Mouse (Mus musculus): ENCODE data around the gene Robo1. TPM values are rescaled to one million over a fixed set of nuclear protein-coding genes. Genes with fewer than 3 reads are reported as not detected.

Robo1 gene
- polyA plus RNA-seq, 1 experiment from 2014 or later = 26.8 TPM

DNA sequence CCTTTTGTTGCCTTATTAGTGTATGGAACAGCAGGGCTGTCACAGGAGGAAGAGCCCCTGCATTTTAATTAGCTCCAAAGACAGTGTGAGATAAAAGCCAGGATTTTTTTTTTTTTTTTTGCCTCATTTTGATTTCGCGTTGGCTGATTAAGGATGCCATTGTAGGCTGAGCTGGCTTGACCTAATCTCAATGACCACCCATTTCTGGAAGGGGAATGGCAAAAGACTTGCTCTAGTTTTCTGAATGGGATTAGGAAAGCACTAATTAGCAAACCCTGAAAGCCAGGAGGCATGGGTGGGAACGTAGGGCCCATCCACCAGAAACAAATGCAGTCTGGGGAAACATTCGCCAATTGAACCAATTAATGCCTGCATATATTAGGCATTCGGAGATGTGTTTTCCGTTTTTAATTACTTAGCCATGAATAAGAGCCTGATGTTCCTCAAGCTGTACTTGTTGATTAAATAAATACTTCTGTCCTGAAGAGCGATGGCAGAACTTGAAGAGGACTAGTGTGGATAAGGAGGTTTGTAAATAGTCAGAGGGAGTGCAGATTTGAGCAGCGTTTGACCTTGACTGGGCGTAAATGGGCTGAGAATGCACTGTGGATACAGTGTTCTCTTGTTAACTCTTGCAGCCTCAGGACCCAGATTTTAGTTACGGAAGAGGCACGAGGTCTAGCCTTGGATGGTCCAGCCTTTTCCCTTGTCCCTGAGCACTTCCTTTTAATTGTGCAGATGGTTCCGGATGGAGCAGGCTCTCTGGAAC lies 391.3 kb downstream of the Robo1 start:
- Histone ChIP-seq H3K4me3 (ENCODE audit: low read length) (no peak overlapping the region), H3K4me2 (ENCODE audit: low read depth, low read length) (no peak overlapping the region), H3K36me3 (ENCODE audit: control insufficient read depth, insufficient read depth, low read length) (no peaks in the 10 kb centered on the region), H3K9ac (ENCODE audit: low read length) (no peak overlapping the region), H3K4me1 (replicated peaks; ENCODE audit: control insufficient read depth, insufficient read depth, low read length) (peaks cover 6% of the 10 kb centered on the region; the same call in 1 of the 2 replicates), H3K27ac (ENCODE audit: low read length) (no peak overlapping the region), H3K27me3 (ENCODE audit: control insufficient read depth, insufficient read depth, low read depth, low read length) (no peaks in the 10 kb centered on the region), H3K9me3 (ENCODE audit: control insufficient read depth, low read length) (no peaks in the 10 kb centered on the region)
- no peak for ATAC-seq (ENCODE audit: low read depth)
- WGBS = 51% methylated on average over 12 of the region's 12 CpGs

DNA sequence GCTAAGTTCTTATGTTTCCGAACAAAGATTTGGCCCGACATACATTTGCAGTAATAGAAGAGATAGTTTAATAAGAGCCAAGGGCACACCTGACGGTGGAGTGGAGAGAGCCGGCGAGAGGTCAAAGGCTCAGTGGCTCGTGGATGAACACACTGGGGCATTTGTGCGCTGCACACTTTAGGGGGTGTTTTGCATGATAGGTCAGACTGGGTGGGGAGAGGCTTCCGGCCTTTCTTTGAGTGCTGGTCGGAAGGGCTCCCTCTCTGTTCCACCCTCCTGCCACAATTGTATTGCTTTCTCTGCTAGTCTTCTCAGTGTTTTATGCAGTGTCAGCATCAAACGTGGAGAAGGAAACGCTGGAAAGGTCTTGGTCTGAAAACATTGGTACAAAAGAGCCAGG lies 392.2 kb downstream of the Robo1 start:
- no peaks in the 10 kb centered on the region for H3K36me3 ChIP-seq (ENCODE audit: control insufficient read depth, insufficient read depth, low read length)
- H3K27me3 ChIP-seq (ENCODE audit: control insufficient read depth, insufficient read depth, low read depth, low read length) = no peaks in the 10 kb centered on the region
- no peak overlapping the region for H3K27ac ChIP-seq (ENCODE audit: low read length)
- H3K9me3 ChIP-seq (ENCODE audit: control insufficient read depth, low read length) = no peaks in the 10 kb centered on the region
- no peak for ATAC-seq (ENCODE audit: low read depth)
- no peak overlapping the region for H3K9ac ChIP-seq (ENCODE audit: low read length)
- no peak overlapping the region for H3K4me3 ChIP-seq (ENCODE audit: low read length)
- WGBS = 85% methylated on average over 11 of the region's 11 CpGs
- no peak overlapping the region for H3K4me2 ChIP-seq (ENCODE audit: low read depth, low read length)
- H3K4me1 ChIP-seq (replicated peaks; ENCODE audit: control insufficient read depth, insufficient read depth, low read length) = peaks cover 6% of the 10 kb centered on the region; the same call in 1 of the 2 replicates

- no peak overlapping the region for H3K4me3 ChIP-seq (ENCODE audit: low read length)
- H3K9ac ChIP-seq (ENCODE audit: low read length) = no peak overlapping the region
- 71% methylated on average over 6 of the region's 6 CpGs for WGBS
- peaks cover 3% of the 10 kb centered on the region; the same call in 1 of the 2 replicates for H3K4me1 ChIP-seq (replicated peaks; ENCODE audit: control insufficient read depth, insufficient read depth, low read length)
- H3K27ac ChIP-seq (ENCODE audit: low read length) = no peak overlapping the region
- no peaks in the 10 kb centered on the region for H3K36me3 ChIP-seq (ENCODE audit: control insufficient read depth, insufficient read depth, low read length)
- no peaks in the 10 kb centered on the region for H3K27me3 ChIP-seq (ENCODE audit: control insufficient read depth, insufficient read depth, low read depth, low read length)
- H3K9me3 ChIP-seq (ENCODE audit: control insufficient read depth, low read length) = no peaks in the 10 kb centered on the region
- no peak for ATAC-seq (ENCODE audit: low read depth)
- H3K4me2 ChIP-seq (ENCODE audit: low read depth, low read length) = no peak overlapping the region
Observed at GRCm38 (mm10) chr16:72703486-72703885, 395.4 kb downstream of the Robo1 start.

DNA sequence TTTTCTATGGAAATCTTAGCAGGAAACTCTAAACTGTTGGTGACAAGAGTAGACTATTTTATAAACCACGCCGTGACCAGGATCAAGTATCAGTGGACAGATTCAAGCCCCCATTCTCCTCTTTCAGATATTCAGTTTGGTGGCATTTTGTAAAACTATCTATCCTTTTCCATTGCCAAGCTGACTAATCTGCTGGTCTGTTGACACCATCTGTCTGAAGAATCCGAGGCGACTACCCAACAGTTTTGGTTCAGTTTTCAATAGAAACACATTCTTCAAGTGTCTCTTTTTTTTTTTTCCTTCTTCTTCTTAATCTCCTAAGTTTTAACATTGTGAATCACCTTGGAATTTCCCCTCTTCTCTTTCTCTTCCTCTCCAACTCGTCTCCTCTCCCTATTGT lies 397.7 kb downstream of the Robo1 start:
- H3K36me3 ChIP-seq (ENCODE audit: control insufficient read depth, insufficient read depth, low read length) = no peaks in the 10 kb centered on the region
- ATAC-seq (ENCODE audit: low read depth) = no peak
- no peak overlapping the region for H3K9ac ChIP-seq (ENCODE audit: low read length)
- H3K27ac ChIP-seq (ENCODE audit: low read length) = no peak overlapping the region
- H3K4me3 ChIP-seq (ENCODE audit: low read length) = no peak overlapping the region
- H3K9me3 ChIP-seq (ENCODE audit: control insufficient read depth, low read length) = no peaks in the 10 kb centered on the region
- H3K27me3 ChIP-seq (ENCODE audit: control insufficient read depth, insufficient read depth, low read depth, low read length) = no peaks in the 10 kb centered on the region
- 56% methylated on average over 5 of the region's 5 CpGs for WGBS
- no peak overlapping the region for H3K4me2 ChIP-seq (ENCODE audit: low read depth, low read length)
- H3K4me1 ChIP-seq (replicated peaks; ENCODE audit: control insufficient read depth, insufficient read depth, low read length) = no peaks in the 10 kb centered on the region; the same call in 1 of the 2 replicates

DNA sequence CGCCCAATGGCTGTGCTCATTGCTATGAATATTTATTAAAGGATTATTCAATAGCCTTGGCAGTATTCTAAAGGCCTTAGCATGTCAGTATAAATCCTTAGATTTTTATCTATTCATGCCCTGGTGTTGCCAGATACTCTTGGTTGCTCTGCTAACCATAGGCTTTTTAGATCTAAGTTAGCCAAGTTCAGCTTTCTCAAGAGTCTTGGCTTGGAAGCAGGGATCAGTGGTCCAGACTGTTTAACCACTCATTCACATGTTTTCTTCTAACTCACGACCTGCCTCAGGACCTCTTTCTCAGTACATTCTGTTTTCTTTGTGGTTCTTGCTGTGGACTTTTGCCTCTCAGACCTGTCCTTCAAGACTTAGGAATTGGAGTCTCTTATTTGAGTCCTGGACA lies 400.4 kb downstream of the Robo1 start:
- H3K36me3 ChIP-seq (ENCODE audit: control insufficient read depth, insufficient read depth, low read length) = no peaks in the 10 kb centered on the region
- no peak overlapping the region for H3K27ac ChIP-seq (ENCODE audit: low read length)
- ATAC-seq (ENCODE audit: low read depth) = no peak
- WGBS = 75% methylated on average over 2 of the region's 2 CpGs
- no peak overlapping the region for H3K4me2 ChIP-seq (ENCODE audit: low read depth, low read length)
- H3K4me1 ChIP-seq (replicated peaks; ENCODE audit: control insufficient read depth, insufficient read depth, low read length) = no peaks in the 10 kb centered on the region; the same call in 1 of the 2 replicates
- no peaks in the 10 kb centered on the region for H3K27me3 ChIP-seq (ENCODE audit: control insufficient read depth, insufficient read depth, low read depth, low read length)
- no peak overlapping the region for H3K4me3 ChIP-seq (ENCODE audit: low read length)
- H3K9ac ChIP-seq (ENCODE audit: low read length) = no peak overlapping the region
- H3K9me3 ChIP-seq (ENCODE audit: control insufficient read depth, low read length) = no peaks in the 10 kb centered on the region

- no peaks in the 10 kb centered on the region for H3K9me3 ChIP-seq (ENCODE audit: control insufficient read depth, low read length)
- no peak overlapping the region for H3K27ac ChIP-seq (ENCODE audit: low read length)
- H3K36me3 ChIP-seq (ENCODE audit: control insufficient read depth, insufficient read depth, low read length) = no peaks in the 10 kb centered on the region
- no peak overlapping the region for H3K4me2 ChIP-seq (ENCODE audit: low read depth, low read length)
- WGBS = 48% methylated on average over 9 of the region's 9 CpGs
- H3K27me3 ChIP-seq (ENCODE audit: control insufficient read depth, insufficient read depth, low read depth, low read length) = no peaks in the 10 kb centered on the region
- H3K9ac ChIP-seq (ENCODE audit: low read length) = no peak overlapping the region
- no peak for ATAC-seq (ENCODE audit: low read depth)
- no peak overlapping the region for H3K4me3 ChIP-seq (ENCODE audit: low read length)
- H3K4me1 ChIP-seq (replicated peaks; ENCODE audit: control insufficient read depth, insufficient read depth, low read length) = peaks cover 8% of the 10 kb centered on the region
Observed at GRCm38 (mm10) chr16:72717118-72717802, 409.2 kb downstream of the Robo1 start.

DNA sequence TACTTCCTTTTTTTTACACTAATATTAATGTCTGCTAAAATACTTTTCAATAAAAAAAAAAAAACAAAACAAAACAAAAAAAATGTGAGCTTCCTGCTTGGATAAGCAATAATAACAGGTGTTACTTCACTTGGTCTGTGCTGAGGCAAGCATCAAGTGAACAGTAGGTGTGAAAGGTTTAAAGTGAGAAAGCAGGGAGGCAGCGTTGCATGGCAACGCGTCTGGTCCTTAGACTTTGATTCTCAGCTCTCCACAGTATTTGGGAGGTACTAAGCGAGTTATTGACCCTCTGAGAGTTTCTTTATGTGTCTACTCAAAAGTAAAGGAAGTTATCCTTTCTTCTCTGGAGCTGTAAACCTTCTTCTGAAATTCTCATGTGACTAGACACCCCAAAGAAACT lies 411.0 kb downstream of the Robo1 start:
- 83% methylated on average over 4 of the region's 4 CpGs for WGBS
- H3K36me3 ChIP-seq (ENCODE audit: control insufficient read depth, insufficient read depth, low read length) = no peaks in the 10 kb centered on the region

DNA sequence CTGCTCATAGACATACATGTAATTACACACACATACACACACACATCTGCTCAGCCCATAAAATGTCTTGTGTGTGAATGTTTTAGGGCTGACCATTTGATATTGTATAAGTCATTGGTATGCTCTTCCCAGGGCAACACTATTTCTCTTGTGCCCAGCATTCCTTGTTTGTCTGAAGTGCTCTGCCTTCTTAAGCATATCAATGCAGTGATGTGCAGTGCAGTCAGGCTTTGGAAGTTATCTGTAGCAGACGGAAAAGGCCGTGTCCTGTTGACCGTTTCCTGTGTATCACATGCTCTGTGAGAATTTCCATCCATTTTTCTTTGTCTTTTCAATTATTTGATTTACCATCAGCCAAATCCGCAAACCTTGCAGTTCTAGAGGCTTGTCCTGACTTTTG lies 412.9 kb downstream of the Robo1 start:
- no peak overlapping the region for H3K27ac ChIP-seq (ENCODE audit: low read length)
- H3K4me2 ChIP-seq (ENCODE audit: low read depth, low read length) = no peak overlapping the region
- no peaks in the 10 kb centered on the region for H3K9me3 ChIP-seq (ENCODE audit: control insufficient read depth, low read length)
- H3K27me3 ChIP-seq (ENCODE audit: control insufficient read depth, insufficient read depth, low read depth, low read length) = no peaks in the 10 kb centered on the region
- no peak overlapping the region for H3K4me3 ChIP-seq (ENCODE audit: low read length)
- ATAC-seq (ENCODE audit: low read depth) = no peak
- H3K4me1 ChIP-seq (replicated peaks; ENCODE audit: control insufficient read depth, insufficient read depth, low read length) = peaks cover 8% of the 10 kb centered on the region
- no peaks in the 10 kb centered on the region for H3K36me3 ChIP-seq (ENCODE audit: control insufficient read depth, insufficient read depth, low read length)
- 64% methylated on average over 4 of the region's 4 CpGs for WGBS
- no peak overlapping the region for H3K9ac ChIP-seq (ENCODE audit: low read length)

More for the DNA sequence above, 411.0 kb downstream of the Robo1 start:
- Histone ChIP-seq H3K27me3 (ENCODE audit: control insufficient read depth, insufficient read depth, low read depth, low read length) (no peaks in the 10 kb centered on the region), H3K4me3 (ENCODE audit: low read length) (no peak overlapping the region), H3K4me2 (ENCODE audit: low read depth, low read length) (no peak overlapping the region), H3K9me3 (ENCODE audit: control insufficient read depth, low read length) (no peaks in the 10 kb centered on the region), H3K27ac (ENCODE audit: low read length) (no peak overlapping the region), H3K9ac (ENCODE audit: low read length) (no peak overlapping the region), H3K4me1 (replicated peaks; ENCODE audit: control insufficient read depth, insufficient read depth, low read length) (peaks cover 8% of the 10 kb centered on the region)
- ATAC-seq (ENCODE audit: low read depth) = no peak

GRCm38 (mm10) chr16:72721713-72722481 lies 413.8 kb downstream of the Robo1 start:
- Histone ChIP-seq H3K9me3 (ENCODE audit: control insufficient read depth, low read length) (no peaks in the 10 kb centered on the region), H3K4me2 (ENCODE audit: low read depth, low read length) (no peak overlapping the region), H3K4me1 (replicated peaks; ENCODE audit: control insufficient read depth, insufficient read depth, low read length) (peaks cover 8% of the 10 kb centered on the region), H3K9ac (ENCODE audit: low read length) (no peak overlapping the region), H3K27me3 (ENCODE audit: control insufficient read depth, insufficient read depth, low read depth, low read length) (no peaks in the 10 kb centered on the region), H3K36me3 (ENCODE audit: control insufficient read depth, insufficient read depth, low read length) (no peaks in the 10 kb centered on the region), H3K27ac (ENCODE audit: low read length) (peak overlapping the region; percentile 0; the same call in 1 of the 2 replicates), H3K4me3 (ENCODE audit: low read length) (no peak overlapping the region)
- 54% methylated on average over 14 of the region's 14 CpGs for WGBS
- peak; percentile 54 for ATAC-seq (ENCODE audit: low read depth)

Data from lung, embryonic 16.5 days (tissue).